Mouse (Mus musculus) frontal cortex, postnatal 25 days (tissue): ENCODE measurements around the gene Slc22a3.

Source experiments
- DNase-seq, 2 experiments: peaks; one replicate each; pipeline ENCODE4 v3.0.0; 2022; ENCODE audit warnings: low spot score in 2 of 2

Gene Slc22a3

DNA sequence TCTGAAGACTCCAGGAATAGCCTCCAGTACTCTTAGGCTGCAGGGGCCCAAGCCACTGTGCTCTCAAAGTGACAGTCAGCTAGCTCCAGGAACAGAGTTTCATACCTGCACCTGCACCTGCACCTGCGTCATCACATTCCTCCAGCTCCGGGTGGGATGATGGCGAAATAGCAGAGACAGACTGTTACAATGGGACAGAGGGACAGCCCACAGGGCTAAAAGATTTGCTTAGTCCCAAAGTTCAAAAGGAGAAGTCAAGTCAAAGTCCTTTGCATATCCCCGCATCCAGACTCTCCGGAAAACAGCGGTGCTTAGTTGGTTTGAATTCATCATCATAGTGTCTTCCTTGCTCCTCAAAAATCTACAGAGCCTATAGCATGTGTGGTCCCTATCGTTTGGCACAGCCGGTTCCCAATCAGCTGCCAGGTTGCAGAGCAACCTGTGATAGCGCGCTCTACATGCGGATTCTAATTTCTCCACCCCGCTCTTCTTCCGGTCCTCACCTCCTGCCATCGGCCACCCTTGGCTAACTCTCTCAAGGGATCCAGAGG, at the start of gene Slc22a3:
TSS of gene Slc22a3 (minus strand) at position 51 of the 551 bp plus-strand sequence.
- no peak for DNase-seq

GRCm38 (mm10) chr17:12534353-12535145, 27.0 kb upstream of the Slc22a3 start:
- peak; percentile 8 to 52 for DNase-seq

GRCm38 (mm10) chr17:12532115-12532514, 24.6 kb upstream of the Slc22a3 start:
- DNase-seq: peak in 1 of 2 experiments; percentile 29

DNA sequence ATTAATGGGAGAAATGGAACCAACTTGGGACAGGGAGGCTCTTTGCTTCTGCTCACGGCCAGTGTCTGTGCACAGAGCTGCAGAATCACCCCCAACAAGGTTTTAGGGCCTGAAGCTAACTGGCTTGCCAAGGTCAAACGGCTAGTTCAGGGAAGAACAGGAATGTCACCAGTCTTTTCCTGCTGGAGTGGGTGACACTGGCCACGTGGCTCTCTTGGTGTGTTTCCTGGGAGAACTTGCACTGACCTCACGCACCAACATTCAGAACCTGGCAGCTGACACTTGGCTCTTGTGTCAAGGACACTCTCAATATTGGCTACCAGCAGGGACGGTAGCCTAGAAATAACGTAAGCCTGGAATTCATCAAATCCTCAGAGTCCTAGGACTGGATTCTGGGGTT, 22.6 kb upstream of the Slc22a3 start:
- no peak for DNase-seq

DNA sequence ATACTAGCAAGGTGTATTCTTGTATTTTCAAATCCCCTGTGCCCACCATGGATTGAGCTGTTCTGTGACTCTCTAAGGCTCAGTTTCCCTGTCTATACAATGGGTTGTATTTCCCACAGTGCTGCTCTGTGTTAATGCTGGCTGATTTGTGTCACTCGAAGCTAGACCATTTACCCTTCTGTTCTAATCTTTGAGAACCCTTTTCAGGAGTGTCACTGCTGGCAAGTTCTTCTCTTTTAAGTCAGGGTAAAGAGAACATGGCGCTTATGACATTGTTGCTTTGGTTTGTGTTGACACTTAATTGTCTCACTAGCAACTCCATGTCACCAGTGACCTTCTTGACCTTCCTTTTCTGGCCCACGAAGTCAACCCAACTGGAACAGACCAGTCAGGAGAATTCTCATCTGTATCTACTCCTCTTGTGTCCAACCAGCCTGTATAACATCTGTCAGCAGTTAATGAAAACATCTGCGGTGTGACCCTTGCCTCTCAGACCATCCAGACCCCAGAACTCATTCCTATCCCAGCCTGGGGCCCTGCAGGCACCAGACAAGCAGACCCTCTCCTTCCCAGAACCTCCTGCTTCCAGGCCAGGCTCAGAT, 22.0 kb upstream of the Slc22a3 start:
- no peak for DNase-seq

DNA sequence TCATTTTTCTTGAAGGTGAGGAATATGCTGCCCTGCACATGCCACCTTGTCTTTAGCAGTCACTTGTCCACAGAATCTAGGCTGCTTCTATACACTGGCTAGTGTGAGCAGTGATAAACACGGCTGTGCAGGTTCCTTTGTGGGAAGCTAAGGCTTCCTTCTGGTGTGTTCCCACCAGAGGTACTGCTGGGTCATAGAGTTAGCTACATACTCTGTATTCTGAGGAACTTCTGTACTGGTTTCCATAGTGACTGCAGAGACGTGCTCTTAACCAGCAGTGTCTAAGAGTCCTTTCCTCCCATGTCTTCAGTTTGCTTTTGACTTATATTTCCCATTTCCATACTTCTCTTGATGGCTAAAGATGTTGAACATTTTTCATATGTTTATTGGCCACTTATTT, 11.6 kb upstream of the Slc22a3 start:
- no peak for DNase-seq

DNA sequence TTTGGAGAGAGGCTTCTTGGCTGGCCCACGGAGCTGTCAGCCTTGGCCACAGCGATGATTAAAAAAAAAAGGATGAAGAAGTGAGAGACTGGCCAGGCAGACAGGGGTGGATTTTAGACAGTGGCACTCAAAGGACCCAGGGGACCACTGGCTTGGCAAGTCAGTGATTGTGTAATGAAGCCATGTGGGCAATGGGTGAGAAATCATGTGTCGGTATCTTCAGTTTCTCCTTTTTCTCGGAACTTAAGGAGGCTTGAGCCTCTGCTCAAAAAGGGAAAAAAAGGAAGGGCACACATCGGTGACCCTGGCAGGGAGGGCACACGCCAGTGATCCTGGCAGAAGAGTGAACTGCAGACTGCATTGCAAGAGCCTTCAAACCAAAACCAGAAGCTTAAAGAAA, 10.7 kb upstream of the Slc22a3 start:
- DNase-seq: no peak

DNA sequence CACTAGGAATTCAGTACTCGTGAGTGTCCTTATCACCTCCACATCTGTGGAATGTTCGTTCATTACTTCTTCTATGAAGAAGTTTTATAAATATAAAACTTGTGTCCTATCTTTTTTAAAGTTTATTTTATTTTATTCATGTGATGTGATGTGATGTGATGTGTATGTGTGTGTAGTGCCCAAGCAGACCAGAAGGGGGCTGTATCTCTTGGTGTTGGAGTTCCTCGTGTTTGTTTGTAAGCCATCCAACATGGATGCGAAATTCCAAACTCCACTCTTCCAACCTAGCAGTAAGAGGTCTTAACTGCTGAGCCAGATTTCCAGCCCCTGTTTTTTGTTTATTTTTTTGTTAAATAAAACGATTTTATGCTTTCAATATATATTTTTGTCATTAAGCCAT, 6.5 kb upstream of the Slc22a3 start:
- DNase-seq: no peak

- DNase-seq: no peak
Observed at GRCm38 (mm10) chr17:12513107-12513923, 5.8 kb upstream of the Slc22a3 start.

GRCm38 (mm10) chr17:12511193-12511592, 3.7 kb upstream of the Slc22a3 start:
- no peak for DNase-seq

- DNase-seq: no peak
Observed at GRCm38 (mm10) chr17:12508376-12508775, 872 bp upstream of the Slc22a3 start.

DNA sequence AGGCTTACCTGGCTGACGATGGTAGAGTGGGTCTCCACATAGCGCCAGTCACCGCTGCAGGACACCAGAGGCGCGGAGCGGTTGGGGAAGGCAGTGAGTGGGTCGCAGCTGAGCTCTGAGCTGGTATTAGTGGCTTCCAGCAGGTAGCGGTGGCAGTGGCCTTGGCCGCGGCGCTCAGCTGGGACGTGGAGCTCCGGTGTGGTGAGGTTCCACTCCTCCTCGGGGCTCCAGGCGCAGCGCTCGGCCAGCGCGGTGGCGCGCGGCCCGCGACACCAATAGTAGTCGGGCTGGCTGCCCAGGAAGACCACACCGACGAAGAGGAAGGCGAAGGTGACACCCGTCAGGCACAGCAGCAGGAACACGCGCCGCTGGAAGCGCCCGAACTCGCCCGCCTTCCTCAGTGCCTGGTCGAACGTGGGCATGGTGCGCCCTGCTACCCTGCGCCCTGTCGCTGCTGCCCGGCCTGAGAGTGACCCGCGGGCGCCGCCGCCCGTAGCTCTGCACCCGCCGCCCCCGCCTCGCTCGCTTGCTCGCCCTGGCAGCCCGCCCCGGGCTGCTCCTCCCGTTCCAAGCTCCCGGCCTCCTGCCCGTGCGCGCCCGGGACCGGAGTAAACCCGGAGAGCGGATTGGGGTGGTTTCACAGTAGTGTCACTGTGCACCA, 471 bp downstream of the Slc22a3 start:
- no peak for DNase-seq

DNA sequence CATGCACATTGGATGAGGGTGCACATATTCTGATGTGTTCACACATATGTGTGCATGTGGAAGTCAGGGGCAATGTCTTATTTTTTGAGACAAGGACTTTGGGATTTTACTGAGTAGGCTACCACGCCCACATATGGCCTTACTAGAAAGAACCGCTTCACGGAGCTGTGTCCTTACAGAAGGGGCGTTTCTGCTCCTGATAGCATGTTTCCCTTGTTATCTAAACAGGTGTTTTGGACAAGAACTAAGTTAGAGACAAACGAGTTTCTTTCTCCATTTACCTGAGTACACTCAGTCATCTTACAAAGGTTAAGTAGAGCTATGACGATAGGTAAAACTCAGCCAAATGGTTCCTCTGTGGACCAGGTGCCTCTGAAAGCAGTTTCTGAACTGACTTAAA, 1.8 kb downstream of the Slc22a3 start:
- no peak for DNase-seq

- DNase-seq: no peak
Observed at GRCm38 (mm10) chr17:12499426-12499825, 8.1 kb downstream of the Slc22a3 start.

- DNase-seq: no peak
Observed at GRCm38 (mm10) chr17:12495558-12495957, 11.9 kb downstream of the Slc22a3 start.

- DNase-seq: no peak
Observed at GRCm38 (mm10) chr17:12491591-12491990, 15.9 kb downstream of the Slc22a3 start.

GRCm38 (mm10) chr17:12489888-12490287, 17.6 kb downstream of the Slc22a3 start:
- DNase-seq: no peak

DNA sequence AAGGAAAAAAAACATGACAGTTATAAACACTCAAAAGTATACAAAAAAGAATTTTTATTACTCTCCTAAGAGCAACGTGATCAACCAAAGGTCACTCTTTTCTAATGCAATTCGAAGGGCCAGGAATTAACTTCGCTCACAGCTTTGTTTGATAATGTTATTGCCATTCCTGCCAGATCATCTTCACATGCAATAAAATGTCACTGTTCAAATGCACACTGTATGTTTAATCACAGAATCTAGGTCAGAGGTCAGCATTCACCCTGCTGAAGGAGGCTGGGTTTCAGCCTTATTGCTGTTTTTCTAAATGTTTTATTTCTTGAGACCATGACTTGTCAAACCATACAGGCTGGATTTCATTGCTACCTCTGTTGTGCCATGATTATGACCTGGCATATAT, 21.8 kb downstream of the Slc22a3 start:
- no peak for DNase-seq

DNA sequence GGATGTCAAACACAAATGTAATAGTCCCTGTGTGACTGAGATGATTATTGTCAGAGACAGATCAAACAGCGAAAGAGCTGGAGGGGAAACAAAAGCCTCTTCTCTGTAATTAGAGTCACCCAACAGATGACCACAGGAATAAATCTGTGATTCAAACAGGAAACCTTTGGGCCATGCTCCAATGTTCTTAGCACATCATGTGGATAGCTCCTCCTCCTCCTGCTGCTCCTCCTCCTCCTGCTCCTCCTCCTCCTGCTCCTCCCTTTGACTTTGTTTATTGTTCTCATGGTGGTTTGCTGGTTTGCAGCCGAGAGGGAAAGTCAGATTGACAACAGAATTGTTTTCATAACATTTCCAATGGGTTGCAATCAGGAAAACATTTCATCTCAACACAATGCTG, 28.1 kb downstream of the Slc22a3 start:
- DNase-seq: no peak

GRCm38 (mm10) chr17:12474509-12475083, 32.9 kb downstream of the Slc22a3 start:
- no peak for DNase-seq

DNA sequence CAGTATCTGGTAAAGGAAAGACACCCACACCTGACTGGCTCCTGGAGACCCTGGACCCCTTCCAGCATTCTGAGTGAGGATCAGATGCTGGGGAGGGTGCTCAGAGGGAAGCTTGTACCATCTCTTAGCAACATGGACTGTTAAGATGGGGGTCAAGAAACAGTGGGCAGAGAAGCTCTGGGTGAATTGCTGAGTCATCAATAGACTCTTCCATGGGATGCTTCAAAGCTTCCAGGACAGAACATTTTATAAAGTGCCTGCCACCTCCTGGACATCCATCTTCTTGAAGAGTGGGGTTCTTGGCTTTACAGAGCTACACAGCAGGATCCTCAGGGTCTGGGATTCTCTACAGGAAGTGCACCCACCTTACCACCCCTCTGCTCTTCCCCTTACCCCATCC, 35.0 kb downstream of the Slc22a3 start:
- no peak for DNase-seq
